Mouse (Mus musculus) spleen, adult 2 months (tissue): ENCODE results near the gene Brms1.

ENCODE experiments used
- CTCF ChIP-seq: fragments of 200-500 bp; IDR thresholded peaks from 2 replicates; pipeline ENCODE4 v1.5.1; 2011; ENCODE audit warnings: mild to moderate bottlenecking, inconsistent platforms; ENCODE audit not compliant: insufficient read depth, insufficient read length, insufficient replicate concordance; ENCODE audit errors: extremely low read depth
- POLR2A ChIP-seq: fragments of 200-500 bp; IDR thresholded peaks from 2 replicates; pipeline ENCODE4 v1.6.1; 2011; ENCODE audit warnings: low read depth, low read length, inconsistent platforms

- TF ChIP-seq CTCF (no peak), POLR2A (no peak)
These were observed 23.9 kb downstream of the Brms1 start for GRCm38 (mm10) chr19:5065104-5065503.
